Mouse (Mus musculus) embryonic facial prominence, embryonic 13.5 days (tissue): ENCODE measurements around the gene Snrpb2. TPM values are rescaled to one million over a fixed set of nuclear protein-coding genes. Genes with fewer than 3 reads are reported as not detected.
A peak's percentile ranks its signal among the peaks of the same experiment; 100 is the strongest.

Experiments used
- ATAC-seq: fragments of 200-750 bp; cut with Nextera tagmentation; 2 replicates; pipeline ENCODE4 v1.8.0; 2017; ENCODE audit warnings: low read depth; ENCODE audit not compliant: insufficient number of reproducible peaks, insufficient read depth, low FRiP score, low TSS enrichment
- H3K27ac ChIP-seq: fragments of 300-500 bp; sonication (generic); 2 replicates; pipeline ENCODE4 v1.5.1; 2015; ENCODE audit warnings: moderate library complexity, mild to moderate bottlenecking, inconsistent platforms
- H3K27me3 ChIP-seq: fragments of 300-500 bp; sonication (generic); 2 replicates; pipeline ENCODE4 v1.6.1; 2015; ENCODE audit warnings: mild to moderate bottlenecking, inconsistent platforms
- H3K36me3 ChIP-seq: fragments of 300-500 bp; sonication (generic); 2 replicates; pipeline ENCODE4 v1.6.1; 2015; ENCODE audit warnings: mild to moderate bottlenecking, inconsistent platforms
- H3K4me1 ChIP-seq: fragments of 300-500 bp; sonication (generic); 2 replicates; pipeline ENCODE4 v1.6.1; 2015; ENCODE audit warnings: inconsistent platforms
- H3K4me2 ChIP-seq: fragments of 300-500 bp; sonication (generic); 2 replicates; pipeline ENCODE4 v1.6.1; 2015; ENCODE audit warnings: moderate library complexity, mild to moderate bottlenecking, inconsistent platforms
- H3K4me3 ChIP-seq: fragments of 300-500 bp; sonication (generic); 2 replicates; pipeline ENCODE4 v1.5.1; 2015; ENCODE audit warnings: mild to moderate bottlenecking, inconsistent platforms
- H3K9ac ChIP-seq: fragments of 300-500 bp; sonication (generic); 2 replicates; pipeline ENCODE4 v1.6.1; 2015; ENCODE audit warnings: mild to moderate bottlenecking, inconsistent platforms
- H3K9me3 ChIP-seq: fragments of 300-500 bp; sonication (generic); 2 replicates; pipeline ENCODE4 v1.6.1; 2016; ENCODE audit warnings: inconsistent platforms
- WGBS: fragments of 180-500 bp; shearing (Covaris S2); methylation state at CpG from one replicate; pipeline ENCODE4 v1.1.7; 2015; ENCODE audit warnings: mixed read lengths; 5-methylcytosine and 5-hydroxymethylcytosine counted together
- polyA plus RNA-seq: library from polyadenylated mRNA; unstranded; fragments of >200 nt; fragmentation: Nextera tagmentation; extraction: Ambion mirVana; gene quantifications from 2 replicates; pipeline ENCODE4 v1.2.1, GENCODE M21; 2015

Snrpb2 gene
- polyA plus RNA-seq, result 104 and 106 TPM in 2 replicates

DNA sequence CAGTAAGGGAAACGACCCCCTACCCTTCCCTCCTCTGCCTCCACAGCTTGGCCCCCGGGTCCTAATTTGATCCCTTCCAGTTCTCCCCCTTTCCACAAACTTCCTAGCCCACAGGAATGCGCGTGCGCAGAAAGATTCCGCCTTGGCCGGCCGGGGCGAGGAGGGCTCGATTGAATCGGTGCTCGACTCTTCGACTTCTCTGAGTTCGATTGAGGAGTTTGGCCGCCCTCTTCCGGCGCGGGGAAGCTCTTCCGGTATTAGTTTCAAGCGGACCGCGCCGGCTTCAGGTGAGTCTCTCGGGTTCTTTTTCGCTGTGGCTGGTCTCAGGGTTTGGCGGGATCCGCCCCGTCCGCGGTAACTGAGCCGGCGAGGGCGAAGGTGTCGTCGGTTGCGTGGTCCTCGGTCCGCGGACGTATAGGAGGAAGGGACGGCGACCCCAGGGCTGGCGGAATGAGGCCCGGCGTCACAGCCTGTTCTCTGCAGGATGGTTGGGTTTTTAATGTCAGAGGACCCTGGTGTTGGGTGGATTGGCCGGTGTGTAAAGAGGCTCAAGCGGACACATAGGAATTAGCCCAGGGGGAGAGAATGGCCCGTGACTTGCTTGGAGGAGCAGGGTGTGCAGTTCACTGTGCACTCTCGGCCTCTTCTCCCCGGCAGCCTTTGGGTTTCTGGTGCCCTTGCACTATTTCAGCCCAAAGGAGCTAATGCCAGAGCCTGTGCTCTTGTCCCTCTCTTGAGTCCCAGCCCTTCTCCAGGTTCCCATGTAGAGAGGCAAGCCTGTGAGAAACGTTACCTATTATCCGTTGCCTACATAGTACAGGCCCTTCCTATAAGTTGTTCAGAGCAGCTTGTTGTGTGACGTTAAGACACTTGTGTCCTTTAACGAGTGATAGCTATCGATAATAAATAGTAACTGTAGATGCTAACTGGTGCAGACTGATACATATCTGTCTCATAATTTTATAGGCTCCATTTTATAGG lies at the start of gene Snrpb2:
Gene Snrpb2 (plus strand): TSS at position 228 of the 981 bp plus-strand sequence.
- Histone ChIP-seq H3K9ac (peak within 1 kb of the TSS; percentile 93), H3K36me3 (peaks cover 24% of the 10 kb centered on the region), H3K27me3 (no peaks in the 10 kb centered on the region), H3K4me2 (peak within 1 kb of the TSS; percentile 79), H3K27ac (peak within 1 kb of the TSS; percentile 44; the same call in 1 of the 2 replicates), H3K4me3 (peak within 1 kb of the TSS; percentile 89), H3K4me1 (peaks cover 5% of the 10 kb centered on the region), H3K9me3 (no peaks in the 10 kb centered on the region)
- under 1% methylated on average over 55 of the region's 55 CpGs for WGBS
- peak; percentile 82 for ATAC-seq

DNA sequence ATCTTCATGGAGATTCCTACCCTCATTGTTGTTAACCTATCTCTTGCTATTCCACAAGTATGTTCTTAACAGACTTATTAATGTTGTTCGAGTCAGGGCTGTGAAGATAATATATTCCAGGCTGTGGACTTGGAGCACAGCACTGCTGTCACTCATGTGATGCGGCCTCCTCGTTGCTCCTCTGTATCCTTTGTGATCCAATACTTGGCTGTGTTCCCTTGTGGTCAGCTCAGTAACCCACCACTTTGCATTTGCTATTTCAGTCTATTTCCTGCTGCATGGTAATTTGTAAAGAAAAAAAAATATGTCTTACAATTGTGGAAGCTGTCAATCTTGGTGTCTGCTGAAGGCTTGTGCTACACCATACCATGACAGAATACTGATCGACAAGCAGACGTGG lies 49.8 kb upstream of the Snrpb2 start:
- 50% methylated on average over 5 of the region's 5 CpGs for WGBS
- H3K4me1 ChIP-seq, result peaks cover under 1% of the 10 kb centered on the region; the same call in 1 of the 2 replicates
- no peaks in the 10 kb centered on the region for H3K27me3 ChIP-seq
- H3K27ac ChIP-seq, result no peak overlapping the region
- H3K36me3 ChIP-seq, result no peaks in the 10 kb centered on the region
- no peak for ATAC-seq
- H3K4me3 ChIP-seq, result no peak overlapping the region
- H3K9me3 ChIP-seq, result no peaks in the 10 kb centered on the region
- no peak overlapping the region for H3K4me2 ChIP-seq
- H3K9ac ChIP-seq, result no peak overlapping the region

DNA sequence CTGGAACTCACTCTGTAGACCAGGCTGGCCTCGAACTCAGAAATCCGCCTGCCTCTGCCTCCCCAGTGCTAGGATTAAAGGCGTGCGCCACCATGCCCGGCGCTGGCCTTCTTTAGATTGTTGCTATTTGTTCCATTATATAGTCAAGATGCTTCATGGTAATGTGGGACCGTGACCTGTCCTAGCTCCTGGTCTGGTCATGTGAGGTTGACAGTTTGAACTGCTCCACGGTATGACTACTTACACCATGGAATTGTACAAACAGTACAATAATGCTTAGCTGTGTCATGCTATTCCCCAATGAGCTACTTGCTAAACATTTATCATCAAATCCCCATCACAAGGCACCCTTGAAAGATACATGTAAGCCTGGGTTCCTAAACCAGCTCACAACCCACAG lies 44.8 kb upstream of the Snrpb2 start:
- H3K4me2 ChIP-seq, result peak overlapping the region; percentile 22
- H3K36me3 ChIP-seq, result no peaks in the 10 kb centered on the region
- no peak overlapping the region for H3K4me3 ChIP-seq
- no peaks in the 10 kb centered on the region for H3K9me3 ChIP-seq
- no peaks in the 10 kb centered on the region for H3K27me3 ChIP-seq
- peaks cover 16% of the 10 kb centered on the region for H3K4me1 ChIP-seq
- WGBS, result 89% methylated on average over 8 of the region's 8 CpGs
- H3K9ac ChIP-seq, result no peak overlapping the region
- no peak overlapping the region; the same call in 1 of the 2 replicates for H3K27ac ChIP-seq
- no peak for ATAC-seq

- Histone ChIP-seq H3K4me3 (no peak overlapping the region), H3K4me2 (peak overlapping the region; percentile 22), H3K9ac (no peak overlapping the region), H3K4me1 (peaks cover 16% of the 10 kb centered on the region), H3K27ac (no peak overlapping the region; the same call in 1 of the 2 replicates), H3K27me3 (no peaks in the 10 kb centered on the region), H3K9me3 (no peaks in the 10 kb centered on the region), H3K36me3 (no peaks in the 10 kb centered on the region)
- 9% methylated on average over 5 of the region's 5 CpGs for WGBS
- peak; percentile 52 for ATAC-seq
Measured at GRCm38 (mm10) chr2:143018591-143019130, 44.2 kb upstream of the Snrpb2 start.

DNA sequence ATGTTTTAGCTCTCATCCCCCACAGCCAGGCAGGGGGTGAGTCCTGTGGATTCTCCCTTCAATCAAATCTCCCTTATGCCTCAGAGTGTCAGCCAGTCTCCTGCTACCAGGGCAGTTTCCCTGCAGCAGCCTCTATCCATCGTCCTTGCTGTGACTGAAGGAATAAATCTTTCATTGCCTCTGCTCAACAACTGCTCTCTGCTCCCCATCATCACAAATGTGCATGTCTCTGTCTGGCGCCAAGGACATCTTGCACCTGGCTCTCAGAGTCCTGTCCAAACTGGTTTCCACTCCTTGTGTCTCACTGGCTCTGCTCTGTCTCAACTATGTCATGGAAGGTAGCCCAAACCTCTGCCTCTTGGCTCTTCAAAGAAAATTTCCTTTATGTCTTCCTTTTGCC lies 43.1 kb upstream of the Snrpb2 start:
- H3K9me3 ChIP-seq, result no peaks in the 10 kb centered on the region
- no peak for ATAC-seq
- H3K9ac ChIP-seq, result no peak overlapping the region
- peaks cover 16% of the 10 kb centered on the region for H3K4me1 ChIP-seq
- no peak overlapping the region for H3K27ac ChIP-seq
- H3K4me2 ChIP-seq, result no peak overlapping the region
- 54% methylated on average over 2 of the region's 2 CpGs for WGBS
- no peak overlapping the region for H3K4me3 ChIP-seq
- no peaks in the 10 kb centered on the region for H3K36me3 ChIP-seq
- H3K27me3 ChIP-seq, result no peaks in the 10 kb centered on the region

DNA sequence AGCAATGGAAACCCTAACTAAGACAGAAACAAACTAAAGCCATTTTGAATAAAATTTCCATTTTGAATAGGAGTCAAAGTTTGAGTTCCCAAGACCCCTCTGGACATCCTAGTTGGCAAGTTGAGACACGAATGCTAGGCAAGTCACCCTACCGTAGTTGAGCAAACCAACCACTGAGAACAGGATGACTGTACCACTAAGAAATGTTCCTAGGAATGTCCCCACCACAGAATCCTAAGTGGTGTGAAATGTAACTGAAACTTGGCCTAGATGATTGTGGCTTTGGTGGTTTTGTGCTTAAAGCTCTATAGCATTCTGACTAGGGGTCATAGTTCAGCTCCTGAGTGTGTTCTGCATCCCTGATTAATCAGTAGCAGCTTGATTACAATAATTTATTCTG lies 39.5 kb upstream of the Snrpb2 start:
- WGBS, result 69% methylated on average over 2 of the region's 2 CpGs
- Histone ChIP-seq H3K4me1 (peaks cover 12% of the 10 kb centered on the region), H3K9ac (no peak overlapping the region), H3K27ac (no peak overlapping the region), H3K4me3 (no peak overlapping the region), H3K9me3 (no peaks in the 10 kb centered on the region), H3K27me3 (no peaks in the 10 kb centered on the region), H3K36me3 (no peaks in the 10 kb centered on the region), H3K4me2 (no peak overlapping the region)
- no peak for ATAC-seq

DNA sequence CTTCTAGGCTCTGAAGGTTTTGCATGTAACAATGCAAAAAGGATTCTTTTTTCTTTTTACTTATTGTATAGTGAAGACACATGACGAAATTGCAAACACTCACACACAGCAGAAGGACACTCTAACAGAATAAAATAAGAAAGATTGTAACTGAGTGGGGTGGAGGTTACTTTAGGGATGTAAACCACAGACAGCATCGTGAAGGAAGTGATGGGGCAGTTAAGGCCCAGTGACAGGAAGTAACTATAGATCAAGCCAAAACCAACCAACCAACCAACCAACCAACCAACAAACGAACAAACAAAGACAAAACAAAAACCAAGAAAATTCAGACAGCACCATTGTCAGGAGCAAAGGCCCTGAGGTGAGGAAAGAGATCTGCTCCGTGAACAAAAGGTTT lies 38.6 kb upstream of the Snrpb2 start:
- Histone ChIP-seq H3K9ac (no peak overlapping the region), H3K36me3 (no peaks in the 10 kb centered on the region), H3K4me1 (peaks cover 6% of the 10 kb centered on the region), H3K27ac (no peak overlapping the region), H3K27me3 (no peaks in the 10 kb centered on the region), H3K9me3 (no peaks in the 10 kb centered on the region), H3K4me2 (no peak overlapping the region), H3K4me3 (no peak overlapping the region)
- no peak for ATAC-seq
- 85% methylated on average over 4 of the region's 4 CpGs for WGBS

GRCm38 (mm10) chr2:143031283-143031682 lies 31.6 kb upstream of the Snrpb2 start:
- 94% methylated on average over 1 of the region's 1 CpGs for WGBS
- Histone ChIP-seq H3K36me3 (no peaks in the 10 kb centered on the region), H3K4me2 (no peak overlapping the region), H3K9me3 (no peaks in the 10 kb centered on the region), H3K4me3 (no peak overlapping the region), H3K4me1 (peaks cover 6% of the 10 kb centered on the region), H3K9ac (no peak overlapping the region), H3K27me3 (no peaks in the 10 kb centered on the region), H3K27ac (no peak overlapping the region)
- no peak for ATAC-seq

DNA sequence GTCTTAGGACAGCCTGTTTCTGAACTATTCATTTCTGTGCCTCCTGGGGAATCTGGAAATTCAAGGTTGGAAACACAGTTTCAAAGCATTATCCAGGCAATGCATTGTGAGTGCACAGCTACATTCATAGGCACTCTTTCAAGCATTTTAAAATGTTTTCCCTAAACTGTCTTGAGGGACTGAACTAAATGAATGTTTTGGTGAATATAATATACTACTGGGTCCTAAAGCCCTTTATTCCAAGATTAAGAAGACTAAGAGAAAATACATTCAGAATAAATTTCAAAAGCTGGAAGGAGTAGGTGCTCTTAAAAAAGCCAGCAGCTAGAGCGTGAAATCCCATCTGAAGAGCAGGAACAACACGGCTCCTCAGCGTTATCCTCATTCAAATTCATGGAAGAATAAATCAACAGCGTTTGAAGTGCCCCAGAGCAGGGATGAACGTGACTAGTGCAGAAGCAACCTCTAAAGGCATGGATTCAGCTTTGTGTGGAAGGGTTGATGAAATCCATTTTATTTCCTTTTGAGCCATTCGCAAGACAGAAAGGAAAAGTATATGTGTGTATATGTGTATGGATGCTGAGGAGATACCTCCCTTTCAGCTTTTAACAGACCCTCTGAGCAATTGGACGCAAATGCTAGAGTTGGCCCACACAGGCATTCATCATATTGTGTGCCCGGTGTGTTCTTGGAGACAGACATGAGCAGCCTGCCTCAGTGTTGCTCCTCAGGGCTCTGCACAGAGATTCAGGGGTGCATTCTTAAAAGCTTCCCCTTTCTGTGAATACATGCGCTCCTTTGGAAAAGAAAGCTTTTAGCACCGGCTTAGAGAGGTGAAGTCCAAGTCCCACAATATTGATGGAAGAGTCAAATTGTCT lies 30.2 kb upstream of the Snrpb2 start:
- H3K4me2 ChIP-seq, result no peak overlapping the region
- peaks cover 6% of the 10 kb centered on the region for H3K4me1 ChIP-seq
- H3K36me3 ChIP-seq, result no peaks in the 10 kb centered on the region
- 78% methylated on average over 10 of the region's 10 CpGs for WGBS
- H3K9me3 ChIP-seq, result no peaks in the 10 kb centered on the region
- H3K9ac ChIP-seq, result no peak overlapping the region
- H3K27ac ChIP-seq, result no peak overlapping the region
- no peak for ATAC-seq
- no peaks in the 10 kb centered on the region for H3K27me3 ChIP-seq
- H3K4me3 ChIP-seq, result no peak overlapping the region

DNA sequence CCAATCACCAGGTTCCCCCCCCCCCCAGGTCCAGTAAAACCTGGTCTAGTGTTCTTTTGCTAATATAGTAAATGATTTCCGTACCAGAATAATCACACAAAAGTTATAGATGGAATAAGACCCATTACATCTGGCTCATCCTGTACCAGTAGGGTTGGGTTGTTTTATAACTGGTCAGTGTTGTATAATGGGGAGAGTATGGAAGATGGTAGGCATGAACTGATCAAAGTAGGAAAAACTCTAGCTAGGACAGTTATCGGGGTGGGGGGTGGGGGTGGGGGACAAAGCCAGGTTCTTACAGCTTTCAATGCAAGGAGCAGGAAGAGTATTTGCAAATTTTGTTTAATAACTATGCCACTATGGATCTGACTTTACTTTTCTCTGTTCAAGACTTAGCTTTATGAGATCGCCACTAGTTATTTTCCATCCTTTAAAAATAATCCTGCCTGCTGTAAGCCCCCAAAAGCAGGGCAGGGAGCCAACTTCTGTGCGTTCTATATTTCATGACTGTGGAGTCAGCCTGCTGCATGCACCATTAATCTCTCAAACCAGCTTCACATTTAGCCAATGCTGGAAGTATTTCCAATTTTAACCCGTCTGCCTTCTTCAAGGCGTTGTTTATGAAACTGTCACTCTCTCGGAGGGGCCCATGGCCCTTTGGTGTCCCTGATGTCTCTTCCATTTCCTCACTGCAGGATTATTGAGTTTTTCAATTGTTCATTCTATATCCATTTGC lies 28.3 kb upstream of the Snrpb2 start:
- H3K27me3 ChIP-seq, result no peaks in the 10 kb centered on the region
- no peaks in the 10 kb centered on the region for H3K9me3 ChIP-seq
- WGBS, result 74% methylated on average over 7 of the region's 7 CpGs
- H3K36me3 ChIP-seq, result no peaks in the 10 kb centered on the region
- H3K9ac ChIP-seq, result no peak overlapping the region
- H3K4me2 ChIP-seq, result no peak overlapping the region
- no peak for ATAC-seq
- H3K4me3 ChIP-seq, result no peak overlapping the region
- H3K27ac ChIP-seq, result no peak overlapping the region; the same call in 1 of the 2 replicates
- peaks cover 6% of the 10 kb centered on the region for H3K4me1 ChIP-seq
